Mouse (Mus musculus) stomach, postnatal 0 days (tissue): ENCODE measurements around the gene Sct.
A peak's percentile ranks its signal among the peaks of the same experiment; 100 is the strongest.

Source experiments
- CTCF ChIP-seq: IDR thresholded peaks from 2 replicates; pipeline ENCODE4 v1.5.1; 2016; ENCODE audit warnings: antibody characterized with exemption, low read depth, mild to moderate bottlenecking, moderate library complexity
- EP300 ChIP-seq: optimal IDR thresholded peaks from 2 replicates; pipeline ENCODE3; 2016; ENCODE audit warnings: antibody characterized with exemption

GRCm38 (mm10) chr7:141264761-141265410 is 14.0 kb downstream of the Sct start:
- peak; percentile 73 for TF ChIP-seq CTCF
- no peak for TF ChIP-seq EP300
